Mouse (Mus musculus) ES-Bruce4 (cell line): ENCODE results near the gene Sh2d3c.

Experiments
- CTCF ChIP-seq: IDR thresholded peaks from one replicate; pipeline ENCODE4 v1.8.1; 2011; ENCODE audit warnings: low read depth, low read length
- EP300 ChIP-seq: IDR thresholded peaks from 2 replicates; pipeline ENCODE4 v1.6.1; 2011; ENCODE audit warnings: low read depth, low read length; ENCODE audit not compliant: insufficient read depth
- POLR2A ChIP-seq: IDR thresholded peaks from one replicate; pipeline ENCODE4 v1.8.1; 2011; ENCODE audit warnings: low read length; ENCODE audit not compliant: insufficient read depth

DNA sequence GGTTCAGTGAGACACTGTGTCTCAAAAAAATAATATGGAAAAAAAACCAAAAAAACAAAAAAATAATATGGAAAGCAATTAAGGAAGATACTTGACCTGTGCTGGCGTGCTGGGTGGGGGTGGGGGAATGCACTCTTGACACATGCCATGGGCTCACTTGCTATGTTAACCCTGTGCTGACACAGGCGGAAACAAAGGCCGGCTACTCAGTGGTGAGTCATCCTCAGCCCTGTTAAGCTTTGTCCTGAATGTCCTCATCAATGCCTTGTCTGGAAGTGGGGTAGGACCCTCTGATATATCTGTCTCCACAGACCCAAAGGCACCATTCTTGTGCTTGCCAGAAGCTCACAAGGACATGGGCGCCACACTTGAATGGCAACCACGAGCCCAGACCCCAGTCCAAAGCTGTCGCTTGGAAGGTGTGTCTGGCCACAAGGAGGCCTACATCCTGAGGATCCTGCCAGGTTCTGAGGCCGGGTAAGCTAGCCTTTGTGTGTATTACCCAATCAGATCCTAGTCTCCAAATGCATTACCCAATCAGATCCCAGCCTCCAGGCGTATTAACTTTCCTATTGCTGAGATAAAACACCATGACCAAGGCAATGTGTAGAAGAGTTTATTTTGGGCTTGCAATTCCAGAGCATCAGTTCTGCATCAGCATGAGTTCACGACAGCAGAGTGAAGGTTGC lies 48.8 kb upstream of the Sh2d3c start:
- TF ChIP-seq POLR2A (no peak), CTCF (no peak), EP300 (no peak)
